Mouse (Mus musculus) kidney, postnatal 4 days (tissue): Measurements from ENCODE around the gene Olfr1328.
"Not testable (repeated sequence)": the region's sequence is repeated elsewhere in the genome, so short reads cannot be mapped to it uniquely, and the experiment has no call there.

Experiments
- DNase-seq, 2 experiments: peaks; one replicate each; pipeline ENCODE4 v3.0.0; 2021; ENCODE audit warnings: mixed read lengths in 2 of 2

Olfr1328 gene

GRCm38 (mm10) chr4:118938512-118938911, at the start of gene Olfr1328:
Gene Olfr1328 (minus strand): TSS chr4:118938612.
- DNase-seq, result no peak

- no peak for DNase-seq
These were observed 46.9 kb upstream of the Olfr1328 start for GRCm38 (mm10) chr4:118985291-118985690.

- no peak for DNase-seq
These were observed 34.9 kb upstream of the Olfr1328 start for GRCm38 (mm10) chr4:118973281-118973680.

GRCm38 (mm10) chr4:118967711-118968110, 29.3 kb upstream of the Olfr1328 start:
- no peak for DNase-seq

- peak in 1 of 2 experiments; percentile 9 for DNase-seq
These were observed 22.8 kb upstream of the Olfr1328 start, which contains the start of gene Lao1 for GRCm38 (mm10) chr4:118961141-118961628. Gene Lao1 (plus strand): TSS chr4:118961578.

- DNase-seq, result no peak
These were observed 20.4 kb upstream of the Olfr1328 start for GRCm38 (mm10) chr4:118958812-118959211.

GRCm38 (mm10) chr4:118931326-118931725, 7.1 kb downstream of the Olfr1328 start:
- DNase-seq, result not testable (repeated sequence)

GRCm38 (mm10) chr4:118917365-118917764, 21.0 kb downstream of the Olfr1328 start, which contains the start of gene Olfr1329:
Gene Olfr1329 (minus strand): TSS chr4:118917465.
- not testable (repeated sequence) for DNase-seq

GRCm38 (mm10) chr4:118901981-118902380, 36.4 kb downstream of the Olfr1328 start:
- DNase-seq, result no peak

- no peak for DNase-seq
These were observed 50.1 kb downstream of the Olfr1328 start, which contains the start of gene Olfr1330 for GRCm38 (mm10) chr4:118888297-118888696. Gene Olfr1330 (plus strand): TSS chr4:118888597.
